Mouse (Mus musculus): ENCODE measurements around the gene Ttc27. TPM values are rescaled to one million over a fixed set of nuclear protein-coding genes. Genes with fewer than 3 reads are reported as not detected.

The Ttc27 gene
- polyA plus RNA-seq, 1 experiment: 12.9 TPM

GRCm38 (mm10) chr17:74735392-74735791 is 17.9 kb downstream of the Ttc27 start:
- H3ac ChIP-seq (ENCODE audit: control insufficient read depth, insufficient read length): no peak overlapping the region
- H3K36me3 ChIP-seq (ENCODE audit: control insufficient read depth, insufficient read depth): peaks cover 8% of the 10 kb centered on the region
- H3K79me2 ChIP-seq (ENCODE audit: control insufficient read depth, insufficient read depth): no peaks in the 10 kb centered on the region
- no peak overlapping the region for H3K4me3 ChIP-seq
- H3K27me3 ChIP-seq (ENCODE audit: control insufficient read depth, insufficient read depth, insufficient read length): no peaks in the 10 kb centered on the region
- no peak overlapping the region for H3K4me2 ChIP-seq (ENCODE audit: low read depth)
- TF ChIP-seq E2F4 (IDR thresholded peaks at IDR 0.05; ENCODE audit: insufficient read depth) (no peak), SRF (IDR thresholded peaks at IDR 0.05; ENCODE audit: control insufficient read depth, insufficient read length, low read depth) (no peak), CEBPB (IDR thresholded peaks at IDR 0.05; ENCODE audit: insufficient read depth, poor library complexity, severe bottlenecking) (no peak), REST (IDR thresholded peaks at IDR 0.05; ENCODE audit: insufficient read depth, insufficient read length) (no peak), MYOD1 (IDR thresholded peaks at IDR 0.05; ENCODE audit: control insufficient read depth in 1 of 3, insufficient read length in 2 of 3, low read depth in 2 of 3) (no peak)

GRCm38 (mm10) chr17:74749659-74750058 is 32.1 kb downstream of the Ttc27 start:
- Histone ChIP-seq H3K27me3 (ENCODE audit: control insufficient read depth, insufficient read depth, insufficient read length) (no peaks in the 10 kb centered on the region), H3ac (ENCODE audit: control insufficient read depth, insufficient read length) (no peak overlapping the region), H3K4me3 (no peak overlapping the region), H3K79me2 (ENCODE audit: control insufficient read depth, insufficient read depth) (no peaks in the 10 kb centered on the region), H3K4me2 (ENCODE audit: low read depth) (no peak overlapping the region), H3K36me3 (ENCODE audit: control insufficient read depth, insufficient read depth) (peaks cover 9% of the 10 kb centered on the region)
- TF ChIP-seq SRF (IDR thresholded peaks at IDR 0.05; ENCODE audit: control insufficient read depth, insufficient read length, low read depth): peak; percentile 26
- TF ChIP-seq TCF3 (IDR thresholded peaks at IDR 0.05; ENCODE audit: insufficient read length, low read depth): no peak
- TF ChIP-seq REST (IDR thresholded peaks at IDR 0.05; ENCODE audit: insufficient read depth, insufficient read length): no peak
- TF ChIP-seq MYOD1 (IDR thresholded peaks at IDR 0.05; ENCODE audit: control insufficient read depth in 1 of 3, insufficient read length in 2 of 3, low read depth in 2 of 3): peak; percentile 57 to 84 (median 66)
- TF ChIP-seq POLR2A (IDR thresholded peaks at IDR 0.05; ENCODE audit: insufficient read length, low read depth): no peak
- no peak for TF ChIP-seq USF1 (IDR thresholded peaks at IDR 0.05; ENCODE audit: low read depth)
- TF ChIP-seq MYOG (IDR thresholded peaks at IDR 0.05; ENCODE audit: control insufficient read depth in 1 of 3, insufficient read depth in 1 of 3, insufficient read length in 2 of 3, low read depth in 2 of 3): peak in 2 of 3 experiments; percentile 46 to 84
- no peak for TF ChIP-seq CEBPB (IDR thresholded peaks at IDR 0.05; ENCODE audit: insufficient read depth, poor library complexity, severe bottlenecking)
- no peak for TF ChIP-seq MAX (IDR thresholded peaks at IDR 0.05; ENCODE audit: low read depth)
- no peak for TF ChIP-seq POLR2AphosphoS2 (IDR thresholded peaks at IDR 0.05; ENCODE audit: insufficient read length, low read depth)
- no peak for TF ChIP-seq TCF12 (IDR thresholded peaks at IDR 0.05; ENCODE audit: insufficient read depth, poor library complexity, severe bottlenecking)
- TF ChIP-seq E2F4 (IDR thresholded peaks at IDR 0.05; ENCODE audit: insufficient read depth): no peak

- TF ChIP-seq MAX (IDR thresholded peaks at IDR 0.05; ENCODE audit: low read depth) (no peak), POLR2A (IDR thresholded peaks at IDR 0.05; ENCODE audit: insufficient read length, low read depth) (no peak), SRF (IDR thresholded peaks at IDR 0.05; ENCODE audit: control insufficient read depth, insufficient read length, low read depth) (no peak)
- Histone ChIP-seq H3K4me3 (no peak overlapping the region), H3K36me3 (ENCODE audit: control insufficient read depth, insufficient read depth) (peaks cover 9% of the 10 kb centered on the region), H3ac (ENCODE audit: control insufficient read depth, insufficient read length) (no peak overlapping the region), H3K79me2 (ENCODE audit: control insufficient read depth, insufficient read depth) (no peaks in the 10 kb centered on the region), H3K27me3 (ENCODE audit: control insufficient read depth, insufficient read depth, insufficient read length) (no peaks in the 10 kb centered on the region), H3K4me2 (ENCODE audit: low read depth) (no peak overlapping the region)
Observed at GRCm38 (mm10) chr17:74751026-74751425, 33.5 kb downstream of the Ttc27 start.

- Histone ChIP-seq H3ac (ENCODE audit: control insufficient read depth, insufficient read length) (no peak overlapping the region), H3K4me2 (ENCODE audit: low read depth) (no peak overlapping the region), H3K4me3 (no peak overlapping the region), H3K79me2 (ENCODE audit: control insufficient read depth, insufficient read depth) (no peaks in the 10 kb centered on the region), H3K36me3 (ENCODE audit: control insufficient read depth, insufficient read depth) (peaks cover 4% of the 10 kb centered on the region), H3K27me3 (ENCODE audit: control insufficient read depth, insufficient read depth, insufficient read length) (no peaks in the 10 kb centered on the region)
- no peak for TF ChIP-seq TCF12 (IDR thresholded peaks at IDR 0.05; ENCODE audit: insufficient read depth, poor library complexity, severe bottlenecking)
- no peak for TF ChIP-seq MAX (IDR thresholded peaks at IDR 0.05; ENCODE audit: low read depth)
- TF ChIP-seq CEBPB (IDR thresholded peaks at IDR 0.05; ENCODE audit: insufficient read depth, poor library complexity, severe bottlenecking): no peak
- TF ChIP-seq POLR2A (IDR thresholded peaks at IDR 0.05; ENCODE audit: insufficient read length, low read depth): no peak
- TF ChIP-seq SRF (IDR thresholded peaks at IDR 0.05; ENCODE audit: control insufficient read depth, insufficient read length, low read depth): no peak
Observed at GRCm38 (mm10) chr17:74752906-74753627, 35.5 kb downstream of the Ttc27 start.

- Histone ChIP-seq H3K79me2 (ENCODE audit: control insufficient read depth, insufficient read depth) (no peaks in the 10 kb centered on the region), H3K36me3 (ENCODE audit: control insufficient read depth, insufficient read depth) (peaks cover 4% of the 10 kb centered on the region), H3K4me2 (ENCODE audit: low read depth) (no peak overlapping the region), H3K27me3 (ENCODE audit: control insufficient read depth, insufficient read depth, insufficient read length) (no peaks in the 10 kb centered on the region), H3ac (ENCODE audit: control insufficient read depth, insufficient read length) (no peak overlapping the region), H3K4me3 (no peak overlapping the region)
- no peak for TF ChIP-seq TCF3 (IDR thresholded peaks at IDR 0.05; ENCODE audit: insufficient read length, low read depth)
- no peak for TF ChIP-seq TCF12 (IDR thresholded peaks at IDR 0.05; ENCODE audit: insufficient read depth, poor library complexity, severe bottlenecking)
- no peak for TF ChIP-seq USF1 (IDR thresholded peaks at IDR 0.05; ENCODE audit: low read depth)
- no peak for TF ChIP-seq MAX (IDR thresholded peaks at IDR 0.05; ENCODE audit: low read depth)
- no peak for TF ChIP-seq MYOD1 (IDR thresholded peaks at IDR 0.05; ENCODE audit: control insufficient read depth in 1 of 3, insufficient read length in 2 of 3, low read depth in 2 of 3)
- TF ChIP-seq E2F4 (IDR thresholded peaks at IDR 0.05; ENCODE audit: insufficient read depth): no peak
- no peak for TF ChIP-seq REST (IDR thresholded peaks at IDR 0.05; ENCODE audit: insufficient read depth, insufficient read length)
- TF ChIP-seq POLR2AphosphoS2 (IDR thresholded peaks at IDR 0.05; ENCODE audit: insufficient read length, low read depth): no peak
- no peak for TF ChIP-seq POLR2A (IDR thresholded peaks at IDR 0.05; ENCODE audit: insufficient read length, low read depth)
- no peak for TF ChIP-seq MYOG (IDR thresholded peaks at IDR 0.05; ENCODE audit: control insufficient read depth in 1 of 3, insufficient read depth in 1 of 3, insufficient read length in 2 of 3, low read depth in 2 of 3)
- TF ChIP-seq CEBPB (IDR thresholded peaks at IDR 0.05; ENCODE audit: insufficient read depth, poor library complexity, severe bottlenecking): no peak
- no peak for TF ChIP-seq SRF (IDR thresholded peaks at IDR 0.05; ENCODE audit: control insufficient read depth, insufficient read length, low read depth)
Observed at GRCm38 (mm10) chr17:74753628-74754104, 36.1 kb downstream of the Ttc27 start.
